Mouse (Mus musculus) intestine, embryonic 15.5 days (tissue): ENCODE measurements around the gene Kif5c. TPM values are rescaled to one million over a fixed set of nuclear protein-coding genes. Genes with fewer than 3 reads are reported as not detected.

ENCODE experiments used
- ATAC-seq: fragments of 200-750 bp; cut with Nextera tagmentation; 2 replicates; pipeline ENCODE4 v1.8.0; 2017; ENCODE audit warnings: moderate TSS enrichment, moderate library complexity
- H3K27ac ChIP-seq: fragments of 300-500 bp; sonication (generic); 2 replicates; pipeline ENCODE4 v1.5.1; 2015; ENCODE audit warnings: mild to moderate bottlenecking, inconsistent platforms
- H3K27me3 ChIP-seq: fragments of 300-500 bp; sonication (generic); replicated peaks from 2 replicates; pipeline ENCODE4 v1.6.1; 2015; ENCODE audit warnings: inconsistent platforms
- H3K36me3 ChIP-seq: fragments of 300-500 bp; sonication (generic); 2 replicates; pipeline ENCODE4 v1.6.1; 2015; ENCODE audit warnings: inconsistent platforms
- H3K4me1 ChIP-seq: fragments of 300-500 bp; sonication (generic); replicated peaks from 2 replicates; pipeline ENCODE4 v1.6.1; 2015; ENCODE audit warnings: inconsistent platforms
- H3K4me2 ChIP-seq: fragments of 300-500 bp; sonication (generic); replicated peaks from 2 replicates; pipeline ENCODE4 v1.6.1; 2015; ENCODE audit warnings: mild to moderate bottlenecking, inconsistent platforms
- H3K4me3 ChIP-seq: fragments of 300-500 bp; sonication (generic); replicated peaks from 2 replicates; pipeline ENCODE4 v1.5.1; 2015; ENCODE audit warnings: inconsistent platforms
- H3K9ac ChIP-seq: fragments of 300-500 bp; sonication (generic); 2 replicates; pipeline ENCODE4 v1.6.1; 2015; ENCODE audit warnings: inconsistent platforms
- H3K9me3 ChIP-seq: fragments of 300-500 bp; sonication (generic); 2 replicates; pipeline ENCODE4 v1.6.1; 2016; ENCODE audit warnings: inconsistent platforms
- WGBS: fragments of 180-500 bp; shearing (Covaris S2); methylation state at CpG from one replicate; pipeline ENCODE4 v1.1.7; 2015; 5-methylcytosine and 5-hydroxymethylcytosine counted together
- polyA plus RNA-seq: library from polyadenylated mRNA; unstranded; fragments of >200 nt; fragmentation: Nextera tagmentation; extraction: Ambion mirVana; gene quantifications from 2 replicates; pipeline ENCODE4 v1.2.1, GENCODE M21; 2015

The Kif5c gene
- polyA plus RNA-seq, 1 experiment from 2014 or later: 8.2 TPM

DNA sequence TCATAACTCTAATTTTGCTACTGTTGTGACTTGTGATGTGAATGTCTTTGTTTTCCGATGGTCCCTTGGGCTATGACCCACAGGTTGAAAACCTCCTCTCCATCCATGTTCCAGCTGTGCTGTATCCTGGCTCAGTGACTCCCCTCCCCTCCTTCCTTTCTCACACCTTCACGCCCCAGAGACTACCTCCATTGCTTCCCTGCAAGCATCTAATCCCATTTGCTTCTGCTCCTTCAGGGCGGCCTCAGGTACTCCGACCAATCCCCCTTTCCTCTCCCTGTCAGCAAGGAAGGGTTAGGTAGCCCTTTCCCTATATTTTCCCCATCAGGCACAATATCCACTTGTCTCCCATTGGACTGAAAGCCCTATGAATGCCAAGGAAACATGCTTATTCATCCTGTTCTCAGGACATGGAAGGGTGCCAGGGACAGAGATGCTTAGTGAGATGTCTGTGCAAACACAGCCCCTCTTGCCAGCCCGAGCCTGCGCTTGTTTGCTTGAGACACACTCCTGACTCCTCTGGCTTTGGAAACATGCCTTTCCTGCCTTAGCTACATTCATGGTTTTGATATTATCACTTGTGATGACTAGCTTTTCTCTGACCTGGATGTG is 9.1 kb downstream of the Kif5c start:
- H3K4me2 ChIP-seq: no peak overlapping the region
- WGBS: 73% methylated on average over 6 of the region's 6 CpGs
- no peak for ATAC-seq
- H3K9me3 ChIP-seq: no peaks in the 10 kb centered on the region
- no peaks in the 10 kb centered on the region for H3K36me3 ChIP-seq
- no peak overlapping the region for H3K4me3 ChIP-seq
- H3K27me3 ChIP-seq: no peaks in the 10 kb centered on the region
- H3K4me1 ChIP-seq: no peaks in the 10 kb centered on the region
- no peak overlapping the region for H3K27ac ChIP-seq
- H3K9ac ChIP-seq: no peak overlapping the region

DNA sequence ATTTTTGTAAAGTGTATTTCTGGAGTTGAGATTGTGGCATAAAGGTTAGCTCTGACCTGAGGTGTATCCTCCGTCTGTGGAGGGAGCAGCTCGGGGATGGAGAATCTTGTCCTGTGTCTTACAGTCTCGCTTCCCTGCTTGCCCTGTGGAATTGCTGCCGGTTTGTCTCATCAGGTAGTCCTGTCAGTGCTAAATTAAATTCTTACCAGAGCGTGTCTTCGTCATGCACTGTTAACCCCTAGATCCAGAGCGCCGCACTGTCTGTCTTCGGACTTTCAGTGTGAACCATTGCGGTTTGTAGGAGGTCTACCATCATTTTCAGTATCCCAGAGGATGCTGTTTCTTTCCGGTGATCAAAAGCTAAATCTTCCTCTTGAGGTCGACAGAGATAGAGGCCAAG is 10.1 kb downstream of the Kif5c start:
- WGBS: 88% methylated on average over 12 of the region's 12 CpGs
- H3K9me3 ChIP-seq: no peaks in the 10 kb centered on the region
- H3K9ac ChIP-seq: no peak overlapping the region
- H3K4me3 ChIP-seq: no peak overlapping the region
- H3K36me3 ChIP-seq: no peaks in the 10 kb centered on the region
- no peak overlapping the region for H3K4me2 ChIP-seq
- H3K27me3 ChIP-seq: no peaks in the 10 kb centered on the region
- H3K27ac ChIP-seq: no peak overlapping the region
- H3K4me1 ChIP-seq: no peaks in the 10 kb centered on the region
- no peak for ATAC-seq

DNA sequence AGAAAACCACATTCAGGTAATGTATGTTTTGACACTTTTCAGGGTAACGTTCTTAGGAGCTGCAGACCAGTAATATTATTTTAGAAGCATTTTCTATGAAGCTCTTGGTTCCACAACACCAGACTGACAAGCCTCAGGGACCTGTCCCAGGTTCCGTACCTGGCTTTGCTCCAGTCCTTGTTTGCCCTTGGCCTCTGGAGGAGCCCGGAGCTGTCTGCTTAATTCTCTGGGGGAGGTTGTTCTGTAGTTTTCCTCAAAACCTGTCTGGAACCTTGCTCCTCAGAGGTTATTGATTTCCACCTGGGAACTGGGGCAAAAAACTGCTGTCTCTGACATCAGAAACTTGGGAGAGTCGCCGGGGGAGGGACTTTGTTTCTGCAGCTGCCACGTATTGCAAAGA is 11.5 kb downstream of the Kif5c start:
- ATAC-seq: no peak
- Histone ChIP-seq H3K9me3 (no peaks in the 10 kb centered on the region), H3K27me3 (no peaks in the 10 kb centered on the region), H3K36me3 (no peaks in the 10 kb centered on the region), H3K4me3 (no peak overlapping the region), H3K27ac (no peak overlapping the region), H3K9ac (no peak overlapping the region), H3K4me1 (no peaks in the 10 kb centered on the region), H3K4me2 (no peak overlapping the region)
- WGBS: 82% methylated on average over 6 of the region's 6 CpGs

DNA sequence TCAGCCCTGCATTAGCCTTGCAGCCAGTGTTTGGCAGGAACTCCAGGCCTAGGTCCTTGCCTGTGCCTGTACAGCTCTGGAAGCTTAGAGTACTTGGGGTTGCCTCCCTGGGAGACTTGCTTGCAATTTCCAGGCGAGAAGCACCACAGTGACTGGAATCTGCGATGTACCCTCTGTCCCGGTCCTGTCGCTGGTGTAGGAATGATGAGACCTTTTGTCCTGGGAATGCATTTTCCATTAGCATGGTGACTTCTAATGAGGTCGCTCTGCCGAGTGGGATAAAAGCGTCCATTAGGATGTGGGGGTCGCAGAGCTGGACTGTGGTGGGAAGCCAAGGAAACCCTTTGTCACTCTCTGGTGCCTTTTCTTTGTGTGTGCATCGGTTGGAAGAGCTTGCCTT is 14.1 kb downstream of the Kif5c start:
- Histone ChIP-seq H3K9me3 (no peaks in the 10 kb centered on the region), H3K4me1 (no peaks in the 10 kb centered on the region), H3K27ac (no peak overlapping the region), H3K36me3 (no peaks in the 10 kb centered on the region), H3K4me2 (no peak overlapping the region), H3K27me3 (no peaks in the 10 kb centered on the region), H3K4me3 (no peak overlapping the region), H3K9ac (no peak overlapping the region)
- ATAC-seq: no peak
- WGBS: 74% methylated on average over 9 of the region's 9 CpGs

DNA sequence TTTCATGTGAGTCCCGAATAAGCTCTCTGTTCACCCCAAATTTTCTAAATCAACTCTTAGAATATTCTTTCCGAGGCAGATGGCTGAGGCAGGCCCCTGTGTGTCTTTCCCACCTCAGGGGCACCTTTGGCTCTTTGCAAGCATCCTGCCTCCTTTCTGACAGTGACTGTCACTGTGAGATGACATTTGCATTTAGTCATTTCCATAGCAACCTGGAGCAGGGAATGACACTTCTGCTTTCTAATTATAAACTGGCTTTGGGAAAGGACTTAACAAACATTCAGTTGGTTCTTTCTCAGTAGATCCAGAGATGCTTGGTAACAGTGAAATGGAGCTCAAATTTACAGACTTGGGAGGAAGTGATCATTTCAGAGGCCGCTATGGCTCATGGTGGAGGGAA is 23.7 kb downstream of the Kif5c start:
- Histone ChIP-seq H3K9ac (no peak overlapping the region), H3K9me3 (no peaks in the 10 kb centered on the region), H3K4me2 (no peak overlapping the region), H3K4me3 (no peak overlapping the region), H3K27me3 (no peaks in the 10 kb centered on the region), H3K27ac (no peak overlapping the region), H3K36me3 (no peaks in the 10 kb centered on the region), H3K4me1 (no peaks in the 10 kb centered on the region)
- 82% methylated on average over 3 of the region's 3 CpGs for WGBS
- no peak for ATAC-seq

DNA sequence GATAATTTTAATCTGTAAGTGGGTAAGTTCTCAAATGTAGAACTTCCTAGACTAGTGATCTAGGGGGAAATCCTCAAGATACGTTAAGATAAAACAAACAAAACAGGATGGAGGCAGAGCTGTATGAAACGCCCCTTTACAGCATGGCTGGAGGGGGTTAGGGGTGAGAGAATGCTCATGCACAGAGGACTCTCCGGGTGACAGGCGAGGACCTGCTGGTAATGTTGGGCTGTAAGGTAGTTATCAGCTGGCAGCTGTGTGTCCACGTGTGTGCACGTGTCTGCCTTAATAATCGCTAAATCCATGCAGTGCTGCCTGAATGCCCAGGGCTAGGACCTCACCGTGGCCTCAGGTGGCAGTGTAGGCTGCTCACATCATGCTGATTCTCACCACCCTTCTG is 24.7 kb downstream of the Kif5c start:
- H3K4me2 ChIP-seq: no peak overlapping the region
- H3K27ac ChIP-seq: no peak overlapping the region
- no peaks in the 10 kb centered on the region for H3K4me1 ChIP-seq
- WGBS: 72% methylated on average over 8 of the region's 8 CpGs
- no peak overlapping the region for H3K9ac ChIP-seq
- no peak overlapping the region for H3K4me3 ChIP-seq
- H3K9me3 ChIP-seq: no peaks in the 10 kb centered on the region
- ATAC-seq: no peak
- H3K27me3 ChIP-seq: no peaks in the 10 kb centered on the region
- no peaks in the 10 kb centered on the region for H3K36me3 ChIP-seq

DNA sequence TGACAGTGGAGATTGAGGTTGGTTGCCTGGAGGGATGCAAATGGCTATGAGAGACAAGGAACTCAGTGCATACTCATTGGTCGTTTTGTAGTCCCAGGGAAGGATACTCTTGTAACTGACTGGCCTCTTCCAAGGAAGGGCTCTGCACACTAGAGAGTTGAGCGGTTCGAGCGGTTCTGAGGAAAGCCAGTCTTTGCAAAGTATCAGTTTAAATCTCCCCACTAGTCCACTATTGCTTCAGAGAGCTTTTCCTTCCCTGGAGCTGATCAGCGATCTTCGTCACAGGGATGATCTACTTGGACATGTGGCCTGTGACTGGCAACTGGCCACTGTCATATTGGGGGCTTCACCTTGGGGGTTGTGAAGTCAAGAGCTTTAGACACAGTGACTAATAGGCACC is 28.5 kb downstream of the Kif5c start:
- Histone ChIP-seq H3K9ac (no peak overlapping the region), H3K4me2 (no peak overlapping the region), H3K4me1 (no peaks in the 10 kb centered on the region), H3K27me3 (no peaks in the 10 kb centered on the region), H3K36me3 (no peaks in the 10 kb centered on the region), H3K9me3 (no peaks in the 10 kb centered on the region), H3K27ac (no peak overlapping the region), H3K4me3 (no peak overlapping the region)
- WGBS: 84% methylated on average over 6 of the region's 6 CpGs
- ATAC-seq: no peak

DNA sequence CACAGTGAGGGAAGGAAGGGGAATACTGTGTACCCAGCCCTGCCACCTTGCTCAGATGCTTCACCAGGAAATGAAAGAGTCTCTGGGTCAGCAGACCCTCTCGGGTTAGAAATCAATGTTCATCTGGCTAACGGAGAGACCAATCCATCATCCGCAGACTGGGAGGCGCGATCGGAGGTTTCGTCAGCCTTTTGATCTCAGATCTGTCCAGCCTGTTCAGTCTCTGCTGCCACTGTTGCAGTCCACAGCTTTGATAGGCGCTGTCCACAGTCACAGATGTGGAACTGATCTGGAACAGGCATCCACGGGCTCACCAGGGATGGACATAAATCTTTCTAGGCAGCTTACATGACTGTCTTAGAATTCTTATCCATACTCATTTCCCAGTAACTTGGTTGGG is 29.2 kb downstream of the Kif5c start:
- Histone ChIP-seq H3K27ac (no peak overlapping the region), H3K4me1 (no peaks in the 10 kb centered on the region), H3K4me3 (no peak overlapping the region), H3K4me2 (no peak overlapping the region), H3K27me3 (no peaks in the 10 kb centered on the region), H3K9ac (no peak overlapping the region), H3K9me3 (no peaks in the 10 kb centered on the region), H3K36me3 (no peaks in the 10 kb centered on the region)
- ATAC-seq: no peak
- WGBS: 55% methylated on average over 9 of the region's 9 CpGs

DNA sequence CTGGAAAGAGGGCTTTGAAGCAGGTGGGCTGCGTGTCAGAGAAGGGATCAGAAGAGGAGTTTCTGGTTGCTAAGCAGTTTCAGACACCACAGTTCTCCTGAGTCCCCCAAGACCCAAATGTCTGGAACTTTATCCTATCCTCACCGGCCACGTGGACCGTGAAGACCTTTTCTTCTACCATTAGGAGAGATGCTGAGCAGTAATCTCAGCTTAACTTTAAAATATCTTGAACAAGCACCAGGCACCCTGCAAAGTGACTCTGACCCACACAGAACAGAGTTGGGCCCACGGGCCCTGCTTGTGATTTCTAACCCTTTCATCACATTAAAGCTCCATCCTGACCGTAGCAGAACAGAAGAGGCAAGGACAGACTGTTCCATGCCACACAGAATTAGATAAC is 29.7 kb downstream of the Kif5c start:
- Histone ChIP-seq H3K36me3 (no peaks in the 10 kb centered on the region), H3K4me2 (no peak overlapping the region), H3K9ac (no peak overlapping the region), H3K9me3 (no peaks in the 10 kb centered on the region), H3K27ac (no peak overlapping the region), H3K27me3 (no peaks in the 10 kb centered on the region), H3K4me1 (no peaks in the 10 kb centered on the region), H3K4me3 (no peak overlapping the region)
- WGBS: 88% methylated on average over 6 of the region's 6 CpGs
- ATAC-seq: no peak

DNA sequence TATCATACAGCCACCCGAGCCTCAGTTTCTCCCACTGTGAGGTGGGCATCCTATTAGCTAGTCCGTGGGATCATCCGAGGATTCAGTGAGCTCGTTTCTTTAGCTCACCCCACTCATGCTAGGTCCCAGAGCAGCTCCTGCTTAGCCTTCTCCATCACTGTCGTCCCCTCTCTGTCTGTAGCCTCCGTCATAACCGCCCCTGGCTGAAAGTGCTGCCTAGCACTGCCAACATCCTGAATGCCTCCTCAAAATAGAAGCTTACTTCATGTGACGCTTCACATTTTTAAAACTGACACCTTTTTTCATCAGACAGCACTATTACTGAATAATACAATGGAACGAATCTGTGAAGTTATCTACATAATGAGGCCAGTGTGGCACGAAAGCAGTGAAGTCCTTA is 30.1 kb downstream of the Kif5c start:
- no peaks in the 10 kb centered on the region for H3K27me3 ChIP-seq
- H3K4me2 ChIP-seq: no peak overlapping the region
- H3K36me3 ChIP-seq: no peaks in the 10 kb centered on the region
- no peak overlapping the region for H3K9ac ChIP-seq
- H3K27ac ChIP-seq: no peak overlapping the region
- H3K4me1 ChIP-seq: no peaks in the 10 kb centered on the region
- ATAC-seq: no peak
- 85% methylated on average over 10 of the region's 10 CpGs for WGBS
- H3K9me3 ChIP-seq: no peaks in the 10 kb centered on the region
- H3K4me3 ChIP-seq: no peak overlapping the region

DNA sequence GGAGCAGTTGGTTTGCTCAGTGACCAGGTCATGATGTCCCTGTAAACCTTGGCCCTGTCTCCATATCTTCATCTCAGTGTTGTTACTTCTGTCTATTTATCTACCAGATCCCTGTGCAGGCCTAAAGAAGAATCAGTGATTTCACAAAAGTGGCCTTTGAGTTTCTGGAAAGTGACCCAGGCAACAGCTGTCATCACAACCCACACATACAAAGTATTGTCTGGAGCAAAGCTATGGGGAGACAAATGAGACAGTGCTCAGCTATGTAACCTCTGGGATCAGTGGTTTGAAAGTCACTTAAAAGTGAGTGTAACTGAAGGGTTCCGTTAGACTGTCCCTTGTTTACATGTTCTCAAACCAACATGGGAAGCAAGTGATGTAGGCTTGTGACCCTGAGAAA is 32.6 kb downstream of the Kif5c start:
- Histone ChIP-seq H3K27ac (no peak overlapping the region), H3K36me3 (no peaks in the 10 kb centered on the region), H3K9ac (no peak overlapping the region), H3K4me3 (no peak overlapping the region), H3K27me3 (no peaks in the 10 kb centered on the region), H3K9me3 (no peaks in the 10 kb centered on the region), H3K4me1 (no peaks in the 10 kb centered on the region), H3K4me2 (no peak overlapping the region)
- no peak for ATAC-seq
- 56% methylated on average over 1 of the region's 1 CpGs for WGBS

DNA sequence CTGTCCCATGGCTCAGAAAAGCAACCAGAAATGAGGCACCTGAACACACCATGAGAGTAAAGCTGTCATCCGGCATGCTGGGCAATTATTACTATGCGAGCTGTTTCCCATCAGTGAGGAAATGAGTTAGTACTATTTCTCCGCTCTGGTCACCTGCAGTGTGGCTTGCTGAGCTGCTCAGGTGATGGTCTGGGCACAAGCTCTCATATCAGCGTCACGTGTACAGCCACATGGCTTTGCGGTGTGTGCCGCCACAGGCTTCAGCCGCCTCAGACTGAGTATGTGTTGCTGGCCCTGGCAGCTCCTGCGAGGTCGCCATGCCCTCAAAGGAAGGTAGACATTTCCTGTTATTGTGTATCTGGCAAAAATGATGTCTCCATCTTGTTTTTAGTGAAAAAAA is 35.5 kb downstream of the Kif5c start:
- Histone ChIP-seq H3K4me1 (no peaks in the 10 kb centered on the region), H3K27ac (no peak overlapping the region), H3K4me3 (no peak overlapping the region), H3K9ac (no peak overlapping the region), H3K27me3 (no peaks in the 10 kb centered on the region), H3K4me2 (no peak overlapping the region), H3K36me3 (no peaks in the 10 kb centered on the region), H3K9me3 (no peaks in the 10 kb centered on the region)
- WGBS: 82% methylated on average over 10 of the region's 10 CpGs
- ATAC-seq: no peak

DNA sequence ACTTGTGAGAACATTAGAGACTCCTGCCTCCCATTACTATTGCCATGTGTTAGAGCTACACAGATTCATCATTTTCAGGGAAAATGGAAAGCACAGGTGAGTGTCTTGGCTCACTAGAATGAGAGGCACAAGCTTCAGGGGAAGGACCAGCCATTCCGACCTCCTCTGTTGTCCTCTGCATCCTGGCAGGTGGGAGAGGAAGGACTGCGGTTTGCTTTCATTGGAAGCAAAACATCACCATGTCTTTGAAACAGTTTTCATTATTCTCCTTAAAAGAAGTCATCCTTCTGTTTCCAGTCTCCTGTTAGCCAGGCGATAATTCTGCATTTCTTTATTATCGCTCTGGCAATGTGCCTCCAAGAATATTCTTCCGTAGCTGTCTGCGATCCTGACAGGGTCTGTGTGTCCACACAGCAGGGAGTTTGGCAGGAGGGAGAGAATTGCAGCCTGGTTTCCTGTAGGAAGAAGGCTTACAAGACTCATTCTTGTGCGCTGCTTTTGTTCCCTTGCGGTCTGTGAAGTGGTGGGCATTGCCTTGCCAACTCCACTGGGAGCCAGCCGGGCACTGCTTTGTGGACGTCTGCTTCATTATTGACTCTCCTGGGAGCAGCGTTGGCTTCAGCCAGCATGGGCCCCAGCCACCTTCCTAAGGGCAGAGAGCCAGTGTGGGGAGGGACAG is 36.2 kb downstream of the Kif5c start:
- Histone ChIP-seq H3K9ac (no peak overlapping the region), H3K36me3 (no peaks in the 10 kb centered on the region), H3K27ac (no peak overlapping the region), H3K4me3 (no peak overlapping the region), H3K4me2 (no peak overlapping the region), H3K9me3 (no peaks in the 10 kb centered on the region), H3K4me1 (no peaks in the 10 kb centered on the region), H3K27me3 (no peaks in the 10 kb centered on the region)
- no peak for ATAC-seq
- 68% methylated on average over 11 of the region's 11 CpGs for WGBS
